Mouse (Mus musculus) stomach, embryonic 15.5 days (tissue): ENCODE data around the gene Max. TPM values are rescaled to one million over a fixed set of nuclear protein-coding genes. Genes with fewer than 3 reads are reported as not detected.
A peak's percentile ranks its signal among the peaks of the same experiment; 100 is the strongest.

Experiments used
- ATAC-seq: fragments of 200-750 bp; cut with Nextera tagmentation; 2 replicates; pipeline ENCODE4 v1.8.0; 2017; ENCODE audit warnings: low read depth, moderate number of reproducible peaks, moderate TSS enrichment; ENCODE audit not compliant: insufficient read depth, low FRiP score
- H3K27ac ChIP-seq: fragments of 300-500 bp; sonication (generic); 2 replicates; pipeline ENCODE4 v1.5.1; 2015; ENCODE audit warnings: mild to moderate bottlenecking, inconsistent platforms
- H3K27me3 ChIP-seq: fragments of 300-500 bp; sonication (generic); replicated peaks from 2 replicates; pipeline ENCODE4 v1.6.1; 2015; ENCODE audit warnings: inconsistent platforms
- H3K36me3 ChIP-seq: fragments of 300-500 bp; sonication (generic); 2 replicates; pipeline ENCODE4 v1.6.1; 2015; ENCODE audit warnings: inconsistent platforms
- H3K4me1 ChIP-seq: fragments of 300-500 bp; sonication (generic); 2 replicates; pipeline ENCODE4 v1.6.1; 2015; ENCODE audit warnings: inconsistent platforms
- H3K4me2 ChIP-seq: fragments of 300-500 bp; sonication (generic); 2 replicates; pipeline ENCODE4 v1.6.1; 2015; ENCODE audit warnings: mild to moderate bottlenecking, inconsistent platforms
- H3K4me3 ChIP-seq: fragments of 300-500 bp; sonication (generic); replicated peaks from 2 replicates; pipeline ENCODE4 v1.5.1; 2015; ENCODE audit warnings: inconsistent platforms
- H3K9ac ChIP-seq: fragments of 300-500 bp; sonication (generic); 2 replicates; pipeline ENCODE4 v1.6.1; 2015; ENCODE audit warnings: inconsistent platforms
- H3K9me3 ChIP-seq: fragments of 300-500 bp; sonication (generic); 2 replicates; pipeline ENCODE4 v1.6.1; 2016; ENCODE audit warnings: inconsistent platforms
- WGBS: fragments of 180-500 bp; shearing (Covaris S2); methylation state at CpG from one replicate; pipeline ENCODE4 v1.1.7; 2015; 5-methylcytosine and 5-hydroxymethylcytosine counted together
- polyA plus RNA-seq: library from polyadenylated mRNA; unstranded; fragments of >200 nt; fragmentation: Nextera tagmentation; extraction: Ambion mirVana; gene quantifications from 2 replicates; pipeline ENCODE4 v1.2.1, GENCODE M21; 2015

Max gene
- polyA plus RNA-seq, 1 experiment from 2014 or later, result 13.0 TPM

DNA sequence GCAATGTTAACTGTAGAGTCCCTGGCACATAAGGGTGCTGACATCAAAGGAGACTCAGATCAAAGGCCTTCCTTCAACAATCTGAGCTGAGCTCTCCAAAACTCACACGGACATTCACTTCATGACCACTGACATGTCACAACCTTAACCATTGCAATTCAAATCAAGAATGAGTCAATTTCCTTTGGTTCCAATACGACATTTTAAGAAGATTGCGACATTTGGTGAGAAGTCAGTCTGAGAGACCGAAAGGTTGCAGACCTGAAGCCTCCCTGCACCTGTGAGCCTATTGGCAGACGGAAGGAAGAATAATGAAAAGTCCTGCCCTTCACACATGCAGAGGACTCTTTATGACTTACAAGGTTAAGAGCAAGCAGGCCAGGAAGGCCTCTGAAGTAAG is 11.7 kb downstream of the Max start:
- no peak for ATAC-seq
- H3K27me3 ChIP-seq, result no peaks in the 10 kb centered on the region
- 92% methylated on average over 5 of the region's 5 CpGs for WGBS
- H3K4me1 ChIP-seq, result no peaks in the 10 kb centered on the region
- H3K4me2 ChIP-seq, result no peak overlapping the region
- no peaks in the 10 kb centered on the region for H3K9me3 ChIP-seq
- peaks cover 36% of the 10 kb centered on the region for H3K36me3 ChIP-seq
- no peak overlapping the region for H3K27ac ChIP-seq
- no peak overlapping the region for H3K4me3 ChIP-seq
- no peak overlapping the region for H3K9ac ChIP-seq

DNA sequence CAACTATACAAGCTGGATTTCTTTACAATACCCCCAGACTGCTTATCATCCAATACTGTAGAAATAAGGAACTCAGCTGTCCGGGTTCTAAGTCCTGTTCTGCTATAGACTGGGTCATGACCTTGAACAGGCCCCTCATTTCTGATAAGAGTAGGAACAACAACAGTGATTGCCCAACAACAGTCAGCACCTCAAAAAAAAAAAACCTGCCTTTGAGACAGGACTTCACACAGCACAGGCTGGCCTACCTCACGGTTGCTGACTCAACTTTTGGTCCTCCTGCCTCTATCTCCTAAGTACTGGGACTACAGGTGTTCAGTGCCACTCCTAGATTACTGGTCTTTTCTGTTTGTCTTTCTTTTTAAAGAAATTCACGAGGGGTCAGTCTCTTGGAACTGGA is 13.2 kb downstream of the Max start:
- H3K27ac ChIP-seq, result no peak overlapping the region
- no peak overlapping the region for H3K9ac ChIP-seq
- H3K27me3 ChIP-seq, result no peaks in the 10 kb centered on the region
- no peak overlapping the region for H3K4me2 ChIP-seq
- no peak overlapping the region for H3K4me3 ChIP-seq
- no peaks in the 10 kb centered on the region for H3K9me3 ChIP-seq
- peaks cover 41% of the 10 kb centered on the region for H3K36me3 ChIP-seq
- H3K4me1 ChIP-seq, result no peaks in the 10 kb centered on the region
- ATAC-seq, result peak; percentile 68
- 58% methylated on average over 3 of the region's 3 CpGs for WGBS

DNA sequence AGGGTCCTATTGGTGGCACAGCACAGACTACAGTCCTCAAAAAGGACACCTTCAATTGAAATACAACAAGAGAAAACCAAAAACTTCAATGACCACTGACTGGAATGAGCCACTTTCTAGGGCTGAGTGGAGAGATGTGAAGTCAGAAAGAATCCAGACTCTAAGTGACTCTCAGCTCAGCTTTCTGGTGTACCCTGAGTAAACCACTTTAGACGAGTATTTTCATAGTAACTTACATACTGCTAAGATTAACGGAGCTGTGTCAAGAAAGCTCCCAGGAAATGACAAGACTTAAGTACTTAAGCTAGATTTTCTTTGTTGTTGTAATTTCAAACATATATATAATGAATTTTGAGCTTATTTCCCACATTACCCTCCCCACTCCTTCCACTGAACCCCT is 13.8 kb downstream of the Max start:
- H3K9me3 ChIP-seq, result no peaks in the 10 kb centered on the region
- 81% methylated on average over 2 of the region's 2 CpGs for WGBS
- no peaks in the 10 kb centered on the region for H3K27me3 ChIP-seq
- H3K4me3 ChIP-seq, result no peak overlapping the region
- no peak overlapping the region for H3K27ac ChIP-seq
- H3K4me1 ChIP-seq, result no peaks in the 10 kb centered on the region
- H3K9ac ChIP-seq, result no peak overlapping the region
- no peak for ATAC-seq
- H3K36me3 ChIP-seq, result peaks cover 41% of the 10 kb centered on the region
- H3K4me2 ChIP-seq, result no peak overlapping the region

DNA sequence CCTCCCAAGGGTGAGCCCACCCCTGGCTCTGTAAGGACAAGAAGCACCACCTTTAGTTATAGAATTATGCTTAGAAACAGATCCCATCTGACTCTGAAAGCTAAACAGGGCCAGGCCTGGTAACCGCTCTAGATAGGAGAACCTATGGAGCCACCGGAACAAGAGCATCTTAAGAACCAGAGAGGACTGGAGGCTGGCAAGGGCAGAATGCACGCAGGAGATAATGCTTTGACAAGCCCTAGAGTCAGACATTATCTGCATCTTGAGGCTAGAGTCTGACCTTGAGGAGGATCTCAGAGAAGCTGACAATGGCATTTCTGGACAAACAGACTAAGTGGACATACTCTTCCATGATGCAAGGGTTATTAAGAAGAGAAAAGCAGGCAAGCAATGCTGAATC is 14.5 kb downstream of the Max start:
- peaks cover 45% of the 10 kb centered on the region for H3K36me3 ChIP-seq
- ATAC-seq, result no peak
- no peak overlapping the region for H3K27ac ChIP-seq
- H3K4me1 ChIP-seq, result no peaks in the 10 kb centered on the region
- no peaks in the 10 kb centered on the region for H3K27me3 ChIP-seq
- WGBS, result 90% methylated on average over 3 of the region's 3 CpGs
- no peaks in the 10 kb centered on the region for H3K9me3 ChIP-seq
- no peak overlapping the region for H3K4me2 ChIP-seq
- no peak overlapping the region for H3K9ac ChIP-seq
- no peak overlapping the region for H3K4me3 ChIP-seq

DNA sequence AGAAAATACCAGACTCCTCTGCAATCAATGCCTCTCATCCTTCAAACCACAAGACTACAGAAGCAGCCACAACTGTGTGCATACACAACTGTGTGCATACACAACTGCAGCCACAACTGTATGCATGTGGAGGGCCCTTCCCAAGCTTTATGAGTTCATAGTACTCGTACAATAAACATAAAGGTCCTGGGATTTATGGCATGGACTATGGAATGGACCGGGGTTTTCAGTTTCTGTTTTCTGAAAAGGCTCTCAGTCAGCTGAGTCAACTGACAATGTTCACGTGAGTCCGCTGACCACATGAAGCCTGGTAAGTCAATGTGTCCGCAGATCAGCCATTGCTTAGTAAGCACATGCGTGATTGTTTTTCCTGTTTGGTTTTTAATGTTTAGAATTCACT is 18.5 kb downstream of the Max start:
- Histone ChIP-seq H3K27me3 (no peaks in the 10 kb centered on the region), H3K4me3 (no peak overlapping the region), H3K36me3 (peaks cover 48% of the 10 kb centered on the region), H3K9me3 (no peaks in the 10 kb centered on the region), H3K4me2 (no peak overlapping the region), H3K4me1 (no peaks in the 10 kb centered on the region), H3K27ac (no peak overlapping the region), H3K9ac (no peak overlapping the region)
- 85% methylated on average over 6 of the region's 6 CpGs for WGBS
- no peak for ATAC-seq

DNA sequence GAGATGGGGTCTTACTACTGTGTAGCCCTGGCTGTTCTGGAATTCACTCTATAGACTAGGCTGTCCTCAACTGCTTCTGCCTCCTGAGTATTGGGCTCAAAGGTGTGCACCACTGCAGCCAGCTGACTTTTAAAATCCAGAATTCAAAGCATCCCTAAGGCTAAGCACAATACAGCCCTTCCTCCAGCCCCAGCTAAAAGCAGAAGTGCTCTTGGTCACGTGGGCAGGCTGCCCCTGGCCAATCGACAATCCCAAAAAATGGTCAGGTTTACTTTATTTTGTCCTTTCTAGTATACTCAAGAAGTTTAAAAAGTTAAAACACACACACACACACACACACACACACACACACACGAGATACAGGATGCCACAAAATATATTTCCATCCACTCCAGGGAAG is 19.0 kb downstream of the Max start:
- 75% methylated on average over 3 of the region's 3 CpGs for WGBS
- Histone ChIP-seq H3K27me3 (no peaks in the 10 kb centered on the region), H3K9me3 (no peaks in the 10 kb centered on the region), H3K27ac (no peak overlapping the region), H3K36me3 (peaks cover 49% of the 10 kb centered on the region), H3K4me3 (no peak overlapping the region), H3K9ac (no peak overlapping the region), H3K4me1 (no peaks in the 10 kb centered on the region), H3K4me2 (no peak overlapping the region)
- no peak for ATAC-seq

DNA sequence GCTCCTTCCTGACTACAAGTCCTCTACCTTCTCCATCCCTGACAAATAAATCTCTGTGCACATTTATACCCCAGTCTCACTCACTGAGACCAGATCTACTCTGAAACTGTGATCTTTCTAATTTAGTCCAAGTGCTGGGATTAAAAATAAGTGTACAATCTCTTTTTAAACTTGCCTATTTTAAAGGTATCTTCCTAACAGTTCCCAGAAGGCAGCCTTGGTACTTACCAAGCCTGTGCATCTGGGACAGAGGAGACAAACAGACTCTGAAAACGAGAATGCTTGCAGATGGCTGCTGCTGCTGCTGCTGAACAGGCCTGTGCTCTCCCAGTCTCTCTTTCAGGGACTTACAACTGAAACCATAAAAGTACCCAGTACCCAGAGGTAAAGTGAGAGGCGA is 19.5 kb downstream of the Max start:
- Histone ChIP-seq H3K27ac (no peak overlapping the region), H3K9ac (no peak overlapping the region), H3K4me3 (no peak overlapping the region), H3K4me2 (no peak overlapping the region), H3K27me3 (no peaks in the 10 kb centered on the region), H3K36me3 (peaks cover 46% of the 10 kb centered on the region), H3K9me3 (no peaks in the 10 kb centered on the region), H3K4me1 (no peaks in the 10 kb centered on the region)
- 80% methylated on average over 2 of the region's 2 CpGs for WGBS
- ATAC-seq, result no peak

DNA sequence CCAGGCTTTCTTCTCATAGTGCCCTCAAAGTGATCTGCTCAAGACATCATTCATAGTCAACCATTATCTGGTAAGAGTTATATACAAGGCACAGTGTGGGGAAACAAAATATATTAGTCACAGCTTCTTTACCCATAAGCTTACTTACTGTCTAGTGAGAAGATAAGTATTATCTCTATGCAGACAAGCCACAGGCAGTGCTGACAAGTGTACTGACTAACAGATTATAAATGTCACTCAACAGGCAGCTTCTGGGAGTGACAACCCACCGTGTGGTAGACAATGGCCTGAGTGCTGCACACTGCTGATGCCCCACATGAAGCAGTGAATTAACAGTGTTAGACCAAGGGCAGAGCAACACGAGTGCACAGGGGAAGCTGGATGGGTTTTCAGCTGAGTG is 20.5 kb downstream of the Max start:
- peaks cover 45% of the 10 kb centered on the region for H3K36me3 ChIP-seq
- peak; percentile 63; the same call in 1 of the 2 replicates for ATAC-seq
- H3K4me1 ChIP-seq, result no peaks in the 10 kb centered on the region
- no peak overlapping the region for H3K4me3 ChIP-seq
- H3K9me3 ChIP-seq, result no peaks in the 10 kb centered on the region
- H3K27ac ChIP-seq, result no peak overlapping the region
- no peak overlapping the region for H3K9ac ChIP-seq
- H3K27me3 ChIP-seq, result no peaks in the 10 kb centered on the region
- 72% methylated on average over 2 of the region's 2 CpGs for WGBS
- no peak overlapping the region for H3K4me2 ChIP-seq

DNA sequence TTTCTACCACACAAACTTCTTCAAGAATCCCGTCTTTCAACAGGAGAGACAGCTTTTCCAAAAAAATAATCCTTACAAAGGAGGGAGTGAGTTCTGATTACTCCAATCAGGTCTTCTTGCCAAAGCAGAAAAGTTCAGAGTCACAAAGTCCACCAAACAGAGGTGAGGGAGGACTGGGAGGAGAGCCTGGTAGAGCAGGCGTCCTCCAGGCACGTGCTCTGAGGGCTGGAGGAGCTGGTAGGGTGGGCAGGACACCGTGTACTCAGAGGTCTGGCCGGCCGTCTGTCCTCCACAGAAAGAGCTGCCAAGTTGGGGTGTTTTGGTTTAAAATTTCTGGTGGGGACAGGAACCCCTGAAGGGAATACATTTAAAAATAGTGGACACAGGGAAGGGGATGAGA is 24.0 kb downstream of the Max start:
- H3K9me3 ChIP-seq, result no peaks in the 10 kb centered on the region
- H3K9ac ChIP-seq, result no peak overlapping the region
- 91% methylated on average over 6 of the region's 6 CpGs for WGBS
- H3K4me1 ChIP-seq, result no peaks in the 10 kb centered on the region
- no peaks in the 10 kb centered on the region for H3K27me3 ChIP-seq
- H3K4me2 ChIP-seq, result no peak overlapping the region
- peaks cover 41% of the 10 kb centered on the region for H3K36me3 ChIP-seq
- ATAC-seq, result no peak
- H3K27ac ChIP-seq, result no peak overlapping the region
- no peak overlapping the region for H3K4me3 ChIP-seq

DNA sequence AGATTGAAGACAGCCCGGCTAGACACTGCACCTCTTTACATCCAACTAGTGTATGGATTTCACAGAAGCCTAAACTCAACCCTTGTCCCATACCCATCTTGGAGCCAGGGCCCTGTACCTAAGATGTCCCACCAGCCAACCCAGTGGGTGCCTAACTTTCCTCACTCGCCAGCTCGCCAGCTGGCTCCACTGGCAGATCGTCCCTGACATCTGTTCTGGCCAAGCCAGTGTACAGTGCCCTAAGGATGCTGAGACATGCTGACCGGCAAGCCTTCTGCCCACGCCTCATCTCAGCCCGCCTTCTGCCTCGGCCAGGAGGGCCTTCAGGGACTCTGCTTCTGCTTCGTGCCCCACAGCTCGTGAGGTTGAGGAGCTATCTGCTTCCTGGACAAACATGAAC is 25.8 kb downstream of the Max start:
- 95% methylated on average over 10 of the region's 10 CpGs for WGBS
- ATAC-seq, result no peak
- no peaks in the 10 kb centered on the region for H3K4me1 ChIP-seq

DNA sequence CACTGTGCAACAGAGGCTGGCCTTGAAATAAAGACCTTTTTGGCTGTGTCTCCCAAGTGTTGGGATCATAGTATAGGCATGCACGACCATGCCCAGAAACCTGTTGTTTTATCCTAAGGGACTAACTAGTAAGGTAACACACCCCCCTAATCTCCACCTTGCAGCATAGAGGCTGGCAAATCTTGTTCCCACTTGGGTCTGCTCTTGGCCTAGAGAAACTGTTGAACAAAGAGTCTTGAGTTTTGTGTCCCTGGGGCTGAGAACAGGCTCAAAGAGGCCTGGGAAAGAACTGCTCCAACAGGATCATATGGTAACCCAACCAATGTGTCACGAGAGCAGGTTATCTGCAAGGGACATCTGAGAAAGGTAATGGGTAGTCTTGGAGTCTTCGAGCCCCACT is 27.6 kb downstream of the Max start:
- H3K4me2 ChIP-seq, result no peak overlapping the region
- WGBS, result 86% methylated on average over 3 of the region's 3 CpGs
- no peaks in the 10 kb centered on the region for H3K9me3 ChIP-seq
- peaks cover 28% of the 10 kb centered on the region for H3K36me3 ChIP-seq
- no peak for ATAC-seq
- H3K4me1 ChIP-seq, result no peaks in the 10 kb centered on the region
- H3K4me3 ChIP-seq, result no peak overlapping the region
- H3K27ac ChIP-seq, result no peak overlapping the region
- H3K9ac ChIP-seq, result no peak overlapping the region
- no peaks in the 10 kb centered on the region for H3K27me3 ChIP-seq

More for the DNA sequence above, 25.8 kb downstream of the Max start:
- Histone ChIP-seq H3K4me3 (no peak overlapping the region), H3K4me2 (no peak overlapping the region), H3K9ac (no peak overlapping the region), H3K36me3 (peaks cover 38% of the 10 kb centered on the region), H3K27me3 (no peaks in the 10 kb centered on the region), H3K27ac (no peak overlapping the region), H3K9me3 (no peaks in the 10 kb centered on the region)

DNA sequence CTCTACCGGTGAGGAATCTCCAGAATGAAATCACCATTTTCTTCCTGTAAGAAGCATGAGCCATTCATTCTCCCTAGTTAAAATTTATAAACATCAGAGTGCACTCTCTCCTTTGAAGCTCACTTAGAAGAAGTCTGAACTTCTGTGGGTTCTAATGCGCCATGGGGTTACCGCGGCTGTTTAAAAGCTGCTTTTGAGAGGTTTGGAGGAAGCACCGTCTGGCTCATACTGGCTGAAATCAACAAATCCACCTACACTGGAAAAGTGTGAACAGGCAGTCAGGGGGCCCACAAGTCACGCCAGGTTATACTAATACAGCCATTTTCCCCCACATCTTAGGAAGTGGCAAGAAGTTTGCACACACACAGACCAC is 29.3 kb downstream of the Max start:
- no peak overlapping the region for H3K4me2 ChIP-seq
- WGBS, result 52% methylated on average over 6 of the region's 6 CpGs
- peaks cover 13% of the 10 kb centered on the region; the same call in 1 of the 2 replicates for H3K36me3 ChIP-seq
- no peak overlapping the region for H3K4me3 ChIP-seq
- no peak overlapping the region for H3K9ac ChIP-seq
- H3K9me3 ChIP-seq, result no peaks in the 10 kb centered on the region
- no peak for ATAC-seq
- no peaks in the 10 kb centered on the region for H3K27me3 ChIP-seq
- H3K4me1 ChIP-seq, result no peaks in the 10 kb centered on the region
- H3K27ac ChIP-seq, result no peak overlapping the region; the same call in 1 of the 2 replicates
